Comparison of ENCODE assay signal across 8 mouse cellular contexts in the genomic region with DNA sequence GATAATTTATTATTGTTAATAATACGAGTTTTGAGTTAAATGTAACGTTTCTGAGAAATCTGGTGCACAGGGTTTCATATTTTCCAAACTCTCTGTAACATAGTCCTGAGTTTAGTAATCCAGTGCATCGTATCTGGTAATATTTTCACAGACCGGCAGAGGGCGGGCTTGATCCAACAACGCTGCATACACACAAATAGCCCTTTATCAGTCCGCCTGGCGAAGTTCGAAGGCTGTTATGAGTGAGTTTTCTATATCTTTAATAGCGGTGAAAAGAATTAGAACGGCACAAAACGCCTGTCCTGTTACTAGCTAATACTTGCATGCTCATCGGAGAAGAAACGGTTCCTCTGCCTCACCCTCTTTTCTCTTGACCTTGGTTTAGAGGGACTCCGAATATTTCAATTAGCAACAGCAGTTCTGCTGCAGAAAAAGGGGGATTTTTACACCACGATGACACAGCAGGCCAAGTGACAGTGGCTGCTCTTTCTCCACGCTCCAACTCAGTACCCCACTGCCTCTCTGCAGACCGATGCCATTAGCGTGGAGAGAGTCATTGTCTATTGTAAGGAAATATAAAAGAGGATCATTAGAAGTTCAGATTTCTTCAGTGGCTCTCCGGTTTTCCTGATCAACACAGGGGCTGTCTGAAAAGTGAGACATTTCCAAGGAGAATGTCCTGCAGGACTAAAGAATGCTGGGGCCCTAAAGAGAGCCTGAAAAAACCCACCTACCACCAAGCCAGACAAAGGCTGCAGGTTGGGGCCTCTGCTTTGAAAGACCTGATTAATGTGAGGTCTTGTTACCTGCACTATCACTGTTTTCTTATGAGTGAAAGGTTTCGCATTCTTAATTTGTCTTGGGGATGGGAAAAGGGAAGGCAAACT.
A peak's percentile ranks its signal among the peaks of the same experiment; 100 is the strongest.
DNase-seq lines count a peak whose midpoint lies in the region; ATAC-seq and TF ChIP-seq lines count a peak whose summit lies in the region.

No protein-coding gene starts in this region.

- H3K27me3 ChIP-seq in embryonic facial prominence, embryonic 11.5 days (ENCODE audit: control insufficient read depth, insufficient read depth, low read length), result no peaks in the 10 kb centered on the region
- H3K27me3 ChIP-seq in heart, adult 2 months (ENCODE audit: control insufficient read depth, insufficient read depth, low read length), result no peaks in the 10 kb centered on the region
- no peaks in the 10 kb centered on the region for H3K27me3 ChIP-seq in limb, embryonic 11.5 days (ENCODE audit: control insufficient read depth, insufficient read depth, low read length)
- H3K27me3 ChIP-seq in midbrain, embryonic 14.5 days (ENCODE audit: control insufficient read depth, insufficient read depth, low read length), result no peaks in the 10 kb centered on the region
- H3K27me3 ChIP-seq in stomach, embryonic 16.5 days (ENCODE audit: control insufficient read depth, insufficient read depth, low read length), result no peaks in the 10 kb centered on the region

- H3K4me1 ChIP-seq in embryonic facial prominence, embryonic 11.5 days (ENCODE audit: control insufficient read depth, insufficient read depth, low read length), result no peaks in the 10 kb centered on the region
- no peaks in the 10 kb centered on the region for H3K4me1 ChIP-seq in heart, adult 2 months (ENCODE audit: control insufficient read depth, insufficient read depth, low read length)
- H3K4me1 ChIP-seq in limb, embryonic 11.5 days (ENCODE audit: control insufficient read depth, insufficient read depth, low read length), result no peaks in the 10 kb centered on the region
- H3K4me1 ChIP-seq in midbrain, embryonic 14.5 days (ENCODE audit: control insufficient read depth, insufficient read depth, low read length), result no peaks in the 10 kb centered on the region
- no peaks in the 10 kb centered on the region for H3K4me1 ChIP-seq in stomach, embryonic 16.5 days (ENCODE audit: control insufficient read depth, insufficient read depth, low read length)

- H3K4me2 ChIP-seq in embryonic facial prominence, embryonic 11.5 days (ENCODE audit: low read depth, low read length), result peak overlapping the region; percentile 34
- H3K4me2 ChIP-seq in limb, embryonic 11.5 days (ENCODE audit: low read depth, severe bottlenecking), result peak overlapping the region; percentile 7
- H3K4me2 ChIP-seq in midbrain, embryonic 14.5 days (ENCODE audit: low read length), result peak overlapping the region; percentile 54
- H3K4me2 ChIP-seq in stomach, embryonic 16.5 days (ENCODE audit: low read depth, low read length), result peak overlapping the region; percentile 48

- 0 out of 2 replicates have a peak overlapping the region, but pooled peaks have one; percentile 2 for H3K4me3 ChIP-seq in embryonic facial prominence, embryonic 11.5 days (ENCODE audit: low read depth, low read length)
- H3K4me3 ChIP-seq in heart, adult 2 months, result peak overlapping the region; percentile 9; the same call in 1 of the 2 replicates
- H3K4me3 ChIP-seq in limb, embryonic 11.5 days (ENCODE audit: low read depth, low read length), result no peak overlapping the region
- H3K4me3 ChIP-seq in midbrain, embryonic 14.5 days (replicated peaks; ENCODE audit: low read depth, low read length), result peak overlapping the region; percentile 11
- H3K4me3 ChIP-seq in stomach, embryonic 16.5 days (replicated peaks; ENCODE audit: low read length), result peak overlapping the region; percentile 22

- H3K9me3 ChIP-seq in embryonic facial prominence, embryonic 11.5 days (replicated peaks; ENCODE audit: control insufficient read depth, low read length), result no peaks in the 10 kb centered on the region
- no peaks in the 10 kb centered on the region for H3K9me3 ChIP-seq in limb, embryonic 11.5 days (ENCODE audit: control insufficient read depth, low read length)
- no peaks in the 10 kb centered on the region for H3K9me3 ChIP-seq in midbrain, embryonic 14.5 days (ENCODE audit: control insufficient read depth, low read length)
- no peaks in the 10 kb centered on the region for H3K9me3 ChIP-seq in stomach, embryonic 16.5 days (replicated peaks; ENCODE audit: control insufficient read depth, low read length)

- H3K9ac ChIP-seq in embryonic facial prominence, embryonic 11.5 days (replicated peaks; ENCODE audit: low read length), result peak overlapping the region; percentile 10; the same call in 1 of the 2 replicates
- H3K9ac ChIP-seq in heart, adult 2 months (ENCODE audit: low read depth, low read length), result no peak overlapping the region
- no peak overlapping the region for H3K9ac ChIP-seq in limb, embryonic 11.5 days (ENCODE audit: low read length)
- H3K9ac ChIP-seq in midbrain, embryonic 14.5 days (replicated peaks; ENCODE audit: low read length), result peak overlapping the region; percentile 0; the same call in 1 of the 2 replicates
- H3K9ac ChIP-seq in stomach, embryonic 16.5 days (ENCODE audit: low read length), result peak overlapping the region; percentile 36

- H3K79me2 ChIP-seq in heart, adult 2 months (replicated peaks; ENCODE audit: control insufficient read depth, insufficient read depth, low read length), result no peaks in the 10 kb centered on the region

- TF ChIP-seq EP300 in heart, adult 2 months (IDR thresholded peaks at IDR 0.05; ENCODE audit: insufficient read depth, low read depth, low read length), result no peak

- H3K36me3 ChIP-seq in embryonic facial prominence, embryonic 11.5 days (replicated peaks; ENCODE audit: control insufficient read depth, insufficient read depth, low read depth, low read length), result no peaks in the 10 kb centered on the region
- no peaks in the 10 kb centered on the region for H3K36me3 ChIP-seq in heart, adult 2 months (ENCODE audit: control insufficient read depth, insufficient read depth, low read length)
- no peaks in the 10 kb centered on the region for H3K36me3 ChIP-seq in limb, embryonic 11.5 days (ENCODE audit: control insufficient read depth, insufficient read depth, low read length)
- no peaks in the 10 kb centered on the region for H3K36me3 ChIP-seq in midbrain, embryonic 14.5 days (ENCODE audit: control insufficient read depth, insufficient read depth, low read length)
- no peaks in the 10 kb centered on the region for H3K36me3 ChIP-seq in stomach, embryonic 16.5 days (ENCODE audit: control insufficient read depth, insufficient read depth, low read length)

- peak; percentile 83 for TF ChIP-seq CTCF in heart, adult 2 months (IDR thresholded peaks at IDR 0.05)

- peak; percentile 63 for DNase-seq in A20 (ENCODE audit: low read depth, low spot score)
- DNase-seq in adrenal gland, postnatal 14 days, result peak; percentile 73
- DNase-seq in embryonic facial prominence, embryonic 11.5 days (ENCODE audit: low spot score), result peak; percentile 83
- peak; percentile 37 to 57 for DNase-seq in heart, adult 2 months
- peak; percentile 11 to 68 for DNase-seq in kidney, adult 8-10 months
- DNase-seq in limb, embryonic 11.5 days (ENCODE audit: low spot score), result peak; percentile 87
- DNase-seq in midbrain, embryonic 14.5 days, result peak; percentile 91

- ATAC-seq in embryonic facial prominence, embryonic 11.5 days (replicated peaks; ENCODE audit: insufficient number of reproducible peaks, low FRiP score, low TSS enrichment, low read depth), result peak; percentile 79; the same call in 1 of the 2 replicates
- ATAC-seq in limb, embryonic 11.5 days (ENCODE audit: insufficient number of reproducible peaks, low FRiP score, low TSS enrichment, low read depth), result peak; percentile 79
- peak; percentile 58; the same call in 1 of the 2 replicates for ATAC-seq in midbrain, embryonic 14.5 days (ENCODE audit: low FRiP score, low TSS enrichment)
- peak; percentile 40; the same call in 1 of the 2 replicates for ATAC-seq in stomach, embryonic 16.5 days (ENCODE audit: insufficient read depth, low FRiP score)

- TF ChIP-seq POLR2A in heart, adult 2 months (IDR thresholded peaks at IDR 0.05; ENCODE audit: insufficient read depth, low read depth, low read length), result no peak

- no peak overlapping the region for H3K27ac ChIP-seq in embryonic facial prominence, embryonic 11.5 days (replicated peaks; ENCODE audit: low read depth, low read length)
- no peak overlapping the region for H3K27ac ChIP-seq in heart, adult 2 months
- H3K27ac ChIP-seq in limb, embryonic 11.5 days (replicated peaks; ENCODE audit: low read depth, low read length), result no peak overlapping the region
- no peak overlapping the region for H3K27ac ChIP-seq in midbrain, embryonic 14.5 days (replicated peaks; ENCODE audit: low read depth, low read length)
- H3K27ac ChIP-seq in stomach, embryonic 16.5 days (ENCODE audit: low read length), result no peak overlapping the region

- WGBS in embryonic facial prominence, embryonic 11.5 days, result 15% methylated on average over 21 of the region's 21 CpGs
- WGBS in heart, adult 2 months, result 19% methylated on average over 21 of the region's 21 CpGs
- 27% methylated on average over 21 of the region's 21 CpGs for WGBS in limb, embryonic 11.5 days
- 10% methylated on average over 21 of the region's 21 CpGs for WGBS in midbrain, embryonic 14.5 days
- WGBS in stomach, embryonic 16.5 days, result 15% methylated on average over 21 of the region's 21 CpGs

- intact Hi-C loops in heart, adult 2 months (cut with DNase I), result loop anchor here (1.0 to 5.0 kb wide), 3 partner anchors 36 to 266 kb away; no protein-coding TSS in a partner anchor

Comparison
In these comparisons a context has a peak if more than half of its experiments do, and no peak if none do; other contexts are left out.
1. DNase-seq: peak in every context shown above with its lines; median percentile 91 in midbrain, embryonic 14.5 days; 87 in limb, embryonic 11.5 days; 83 in embryonic facial prominence, embryonic 11.5 days; 73 in adrenal gland, postnatal 14 days; 63 in A20; 47 in heart, adult 2 months; 40 in kidney, adult 8-10 months.
2. H3K9ac ChIP-seq: peak in embryonic facial prominence, embryonic 11.5 days (single experiment), midbrain, embryonic 14.5 days (single experiment) and stomach, embryonic 16.5 days (single experiment); none in heart, adult 2 months (single experiment) and limb, embryonic 11.5 days (single experiment).
3. Peak in every context shown above with its lines, with median percentiles within 50 percentile points of each other: ATAC-seq and H3K4me2 ChIP-seq.